Mouse (Mus musculus) urinary bladder, postnatal 14 days (tissue): Measurements from ENCODE around the gene Tspyl1.
"Not testable (repeated sequence)": the region's sequence is repeated elsewhere in the genome, so short reads cannot be mapped to it uniquely, and the experiment has no call there.

Experiments used
- DNase-seq: peaks from one replicate; pipeline ENCODE4 v3.0.0; 2021; ENCODE audit warnings: low spot score

Gene Tspyl1

GRCm38 (mm10) chr10:34281962-34282388 is at the start of gene Tspyl1:
TSS of gene Tspyl1 (plus strand) at chr10:34282190.
- DNase-seq = peak; percentile 98

- no peak for DNase-seq
These were observed 48.6 kb upstream of the Tspyl1 start for GRCm38 (mm10) chr10:34233418-34233817.

- no peak for DNase-seq
These were observed 47.9 kb upstream of the Tspyl1 start for GRCm38 (mm10) chr10:34233931-34234745.

GRCm38 (mm10) chr10:34235384-34235783 is 46.6 kb upstream of the Tspyl1 start:
- no peak for DNase-seq

GRCm38 (mm10) chr10:34236569-34236968 is 45.4 kb upstream of the Tspyl1 start:
- DNase-seq = no peak

- no peak for DNase-seq
These were observed 43.5 kb upstream of the Tspyl1 start for GRCm38 (mm10) chr10:34238536-34238935.

GRCm38 (mm10) chr10:34244745-34245144 is 37.2 kb upstream of the Tspyl1 start:
- no peak for DNase-seq

- DNase-seq = no peak
These were observed 35.9 kb upstream of the Tspyl1 start for GRCm38 (mm10) chr10:34246106-34246505.

- DNase-seq = no peak
These were observed 34.2 kb upstream of the Tspyl1 start for GRCm38 (mm10) chr10:34247757-34248156.

- no peak for DNase-seq
These were observed 32.4 kb upstream of the Tspyl1 start for GRCm38 (mm10) chr10:34249594-34249993.

- DNase-seq = not testable (repeated sequence)
These were observed 29.2 kb upstream of the Tspyl1 start for GRCm38 (mm10) chr10:34252833-34253232.

GRCm38 (mm10) chr10:34265106-34265505 is 16.9 kb upstream of the Tspyl1 start:
- no peak for DNase-seq

GRCm38 (mm10) chr10:34267312-34268070 is 14.5 kb upstream of the Tspyl1 start:
- no peak for DNase-seq

- no peak for DNase-seq
These were observed 10.3 kb upstream of the Tspyl1 start for GRCm38 (mm10) chr10:34271681-34272080.

GRCm38 (mm10) chr10:34280591-34281175 is 1.3 kb upstream of the Tspyl1 start:
- DNase-seq = peak; percentile 43

- DNase-seq = no peak
These were observed 604 bp upstream of the Tspyl1 start for GRCm38 (mm10) chr10:34281211-34281961.

- peak; percentile 56 for DNase-seq
These were observed 639 bp downstream of the Tspyl1 start for GRCm38 (mm10) chr10:34282420-34283238.

- DNase-seq = no peak
These were observed 14.9 kb downstream of the Tspyl1 start for GRCm38 (mm10) chr10:34296911-34297298.

GRCm38 (mm10) chr10:34297299-34297979 is 15.4 kb downstream of the Tspyl1 start, which contains the start of gene Tspyl4:
TSS of gene Tspyl4 (plus strand) at chr10:34297442.
- DNase-seq = peak; percentile 91

- DNase-seq = no peak
These were observed 16.2 kb downstream of the Tspyl1 start for GRCm38 (mm10) chr10:34297980-34298753.
